Mouse (Mus musculus): ENCODE results near the gene Usp7.
"Not testable (repeated sequence)": the region's sequence is repeated elsewhere in the genome, so short reads cannot be mapped to it uniquely, and the experiment has no call there.

The Usp7 gene

DNA sequence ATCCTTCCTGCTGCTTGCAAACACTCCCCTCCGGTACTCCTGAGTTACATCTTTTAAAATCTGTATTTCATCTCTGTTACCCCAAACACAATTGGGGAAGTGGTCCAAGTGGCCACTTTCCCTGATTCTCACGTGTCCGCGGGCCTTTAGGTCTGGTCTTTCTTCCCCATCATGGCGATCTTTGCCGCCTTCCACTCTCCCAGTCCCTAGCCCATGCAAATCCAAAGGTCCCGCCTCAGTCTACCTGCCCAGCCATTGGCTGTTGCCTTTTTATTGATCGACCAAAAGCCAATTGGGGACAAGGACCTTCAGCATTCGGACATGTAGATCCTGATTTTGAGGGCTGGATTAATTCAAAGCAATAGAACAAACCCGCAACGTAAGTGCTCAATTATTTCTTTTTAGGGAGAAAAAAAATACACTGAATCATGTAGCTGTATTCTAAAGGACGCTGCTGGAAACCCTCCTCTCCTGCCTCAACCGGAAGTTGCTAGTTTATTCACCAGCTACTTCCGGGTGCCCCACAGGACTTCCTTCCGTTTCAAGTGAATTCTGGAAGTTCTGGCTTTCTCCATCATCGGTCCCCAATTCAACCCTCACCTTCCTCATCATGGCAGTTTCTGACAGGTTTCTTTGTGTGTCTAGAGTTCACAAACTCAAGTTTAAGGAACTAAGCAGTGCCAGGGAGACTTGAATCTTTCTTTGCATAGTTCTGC lies 8.8 kb downstream of the Usp7 start:
- no peak for DNase-seq (ENCODE audit: low spot score)

DNA sequence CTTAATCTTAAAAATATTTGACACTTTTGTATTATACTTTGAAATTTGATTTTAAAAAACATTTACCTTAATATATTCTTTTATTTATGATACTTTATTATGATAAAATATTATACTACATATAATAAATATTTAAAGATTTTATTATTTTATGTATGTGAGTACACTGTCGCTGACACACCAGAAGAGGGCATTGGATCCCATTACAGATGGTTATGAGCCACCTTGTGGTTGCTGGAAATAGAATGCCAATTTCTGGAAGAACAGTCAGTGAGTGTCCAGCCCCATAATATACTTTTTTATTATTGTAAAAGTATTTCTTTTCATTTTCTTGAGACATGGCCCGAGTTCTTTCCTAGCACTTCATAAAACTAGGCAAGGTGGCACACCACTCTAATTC lies 10.4 kb downstream of the Usp7 start:
- no peak for DNase-seq (ENCODE audit: low spot score)

DNA sequence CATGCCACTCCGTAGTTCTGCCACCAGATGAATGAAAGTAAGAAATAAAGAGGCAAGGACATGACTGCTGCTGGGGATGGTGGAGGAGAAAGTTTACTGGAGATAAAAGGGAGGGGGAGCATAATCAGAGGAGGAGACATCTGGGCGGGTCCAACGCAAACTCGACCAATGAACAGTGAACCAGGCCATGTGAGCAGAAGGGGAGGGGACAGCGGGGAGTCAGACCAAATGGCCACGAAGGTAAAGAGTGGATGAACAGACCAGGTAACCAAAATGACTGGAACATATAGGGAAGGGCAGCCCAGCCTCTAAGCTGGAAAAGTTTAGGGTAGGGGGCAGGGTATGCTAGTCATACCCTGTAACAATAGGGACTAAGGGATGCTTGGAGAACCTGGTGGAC lies 10.9 kb downstream of the Usp7 start:
- DNase-seq (ENCODE audit: low spot score), result no peak

DNA sequence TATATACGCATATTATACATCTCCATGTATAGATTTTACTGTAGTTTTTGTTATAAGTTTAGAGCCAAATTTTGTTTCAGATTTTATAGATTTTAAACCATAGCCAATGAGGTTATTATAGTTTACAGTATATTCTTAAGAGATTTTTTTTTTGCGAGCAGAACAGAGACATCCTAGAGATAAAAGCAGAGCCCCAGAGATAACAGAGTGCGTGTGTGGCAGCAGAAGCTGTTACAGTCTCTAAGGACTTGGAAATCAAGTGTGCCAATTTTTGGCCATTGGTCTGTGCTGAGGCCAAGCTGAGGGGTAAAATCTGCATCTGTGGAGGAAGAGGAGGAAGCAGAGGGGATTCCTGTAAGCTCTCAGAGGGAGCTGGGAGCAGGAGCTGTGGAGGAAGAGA lies 11.9 kb downstream of the Usp7 start:
- DNase-seq (ENCODE audit: low spot score), result no peak

DNA sequence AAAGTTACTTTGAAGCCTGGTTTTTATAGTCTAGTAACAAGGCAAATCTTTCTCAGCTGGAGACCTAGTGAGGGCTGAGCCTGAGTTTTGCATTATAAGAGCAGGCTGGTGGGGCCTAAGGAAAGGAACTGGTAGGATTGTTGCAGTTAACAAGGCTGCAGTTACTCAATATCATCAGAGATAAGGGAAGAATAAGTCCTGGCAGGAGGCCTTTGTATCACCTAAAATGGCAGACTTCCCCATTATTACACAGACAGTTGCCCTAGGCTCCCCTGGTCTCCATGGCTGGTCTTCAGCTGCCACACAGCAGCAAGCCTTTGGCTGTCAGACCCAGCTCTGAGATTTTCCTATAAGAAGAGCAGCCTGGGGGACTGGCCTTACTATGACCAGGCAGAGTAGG lies 13.4 kb downstream of the Usp7 start:
- DNase-seq (ENCODE audit: low spot score), result no peak

DNA sequence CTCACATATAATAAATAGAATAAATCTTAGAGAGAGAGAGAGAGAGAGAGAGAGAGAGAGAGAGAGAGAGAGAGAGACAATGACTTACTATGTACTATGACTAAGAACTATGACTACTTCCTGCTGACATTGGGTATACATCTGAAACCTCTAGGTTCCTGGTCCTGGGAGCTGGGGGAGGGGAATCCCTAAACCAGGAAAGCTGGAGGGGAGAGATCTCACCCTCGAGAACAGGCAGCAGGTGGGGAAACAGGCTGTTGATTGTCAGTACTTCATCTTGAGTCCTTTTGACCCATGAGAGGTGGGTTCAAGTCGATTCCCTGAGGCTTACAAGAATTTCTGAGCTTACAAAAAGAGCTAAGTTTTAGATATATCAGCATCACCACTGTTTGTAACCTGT lies 14.9 kb downstream of the Usp7 start:
- no peak for DNase-seq (ENCODE audit: low spot score)

DNA sequence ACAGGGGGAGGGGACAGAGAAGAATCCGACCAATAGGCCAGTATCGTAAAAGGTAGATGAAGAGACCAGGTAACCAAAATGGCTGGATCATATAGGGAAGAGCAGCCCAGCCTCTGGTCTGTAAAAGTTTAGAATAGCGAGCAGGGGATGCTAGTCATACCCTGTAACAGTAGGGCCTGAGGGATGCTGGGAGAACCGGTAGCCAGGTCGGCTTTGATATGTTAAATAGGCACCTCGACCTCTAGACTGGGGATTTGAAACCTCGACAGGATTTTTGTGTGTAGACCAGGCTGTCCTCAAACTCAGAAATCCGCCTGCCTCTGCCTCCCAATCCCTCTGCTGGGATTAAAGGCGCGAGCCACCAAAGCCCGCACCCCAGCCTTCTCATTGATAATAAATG lies 15.5 kb downstream of the Usp7 start:
- no peak for DNase-seq (ENCODE audit: low spot score)

DNA sequence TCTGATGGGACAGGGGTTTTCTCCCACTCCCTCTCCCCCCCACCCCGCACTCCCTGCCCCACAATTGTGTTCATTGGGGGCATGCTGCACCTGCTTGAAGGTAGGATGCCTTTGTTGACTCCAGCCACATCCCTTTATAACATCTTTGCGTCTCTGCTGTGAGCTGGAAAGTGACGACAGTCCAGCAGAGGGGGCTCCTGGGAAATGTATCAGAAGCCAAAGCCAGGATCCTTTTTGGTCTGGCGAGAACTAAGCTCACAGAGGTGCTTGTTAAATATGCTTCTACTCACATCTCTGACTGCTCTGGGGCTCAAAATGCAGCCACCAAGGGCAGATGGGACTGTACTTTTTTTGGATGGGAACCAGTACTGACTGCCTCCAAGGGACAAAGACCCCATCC lies 21.0 kb downstream of the Usp7 start:
- no peak for DNase-seq (ENCODE audit: low spot score)

DNA sequence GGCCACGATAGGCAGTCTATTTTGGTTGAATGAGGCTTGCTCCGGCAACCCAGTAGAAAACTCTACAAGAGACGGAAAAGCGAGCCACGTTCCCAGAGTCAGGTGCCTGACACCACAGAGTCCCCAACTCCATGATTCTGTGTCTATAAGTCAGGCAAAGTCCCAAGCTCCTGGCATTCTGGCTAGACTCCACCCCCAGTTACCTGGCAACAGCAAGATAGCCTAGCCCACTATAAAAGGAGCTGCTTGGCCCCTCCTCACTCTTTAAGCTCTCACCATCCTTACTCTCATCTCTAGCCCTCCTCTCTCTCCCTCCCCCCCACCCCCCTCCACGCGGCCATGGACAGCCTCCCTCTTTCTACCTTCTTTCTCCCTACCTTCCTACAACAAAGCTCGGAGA lies 21.8 kb downstream of the Usp7 start:
- not testable (repeated sequence) for DNase-seq (ENCODE audit: low spot score)

DNA sequence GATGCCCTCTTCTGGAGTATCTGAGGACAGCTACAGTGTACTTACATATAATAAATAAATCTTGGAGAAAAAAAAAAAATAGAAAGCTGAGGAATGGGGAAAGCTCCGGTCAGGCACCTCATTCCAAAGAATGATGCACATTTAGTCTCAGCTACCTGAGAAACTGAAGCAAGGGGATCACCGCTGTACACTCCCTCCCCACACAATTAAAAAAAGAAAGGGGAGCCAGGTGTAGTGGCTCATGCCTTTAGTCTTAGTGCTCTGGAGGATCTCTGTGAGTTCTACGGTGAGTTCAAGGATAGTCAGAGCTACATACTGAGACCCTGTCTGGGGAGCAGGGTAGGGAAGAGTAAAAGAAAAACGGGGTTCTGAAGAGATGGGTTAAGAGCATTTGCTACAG lies 22.6 kb downstream of the Usp7 start:
- no peak for DNase-seq (ENCODE audit: low spot score)

DNA sequence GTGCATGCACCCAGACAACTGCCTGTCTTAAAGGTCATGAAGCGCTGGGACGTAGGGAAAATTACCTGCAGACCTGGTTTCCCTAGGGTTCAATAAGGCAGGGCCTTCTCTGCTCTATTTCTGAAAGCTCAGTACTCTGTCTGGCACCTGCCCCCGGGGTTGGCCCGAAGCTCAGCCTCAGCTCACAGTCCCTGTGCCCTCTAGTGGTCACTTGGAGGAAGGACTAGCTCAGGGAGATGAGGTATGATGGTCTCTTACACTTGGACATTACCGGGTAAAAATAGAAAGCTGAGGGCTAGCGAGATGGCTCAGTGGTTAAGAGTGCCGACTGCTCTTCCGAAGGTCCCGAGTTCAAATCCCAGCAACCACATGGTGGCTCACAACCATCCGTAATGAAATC lies 23.0 kb downstream of the Usp7 start:
- peak; percentile 18 for DNase-seq (ENCODE audit: low spot score)

DNA sequence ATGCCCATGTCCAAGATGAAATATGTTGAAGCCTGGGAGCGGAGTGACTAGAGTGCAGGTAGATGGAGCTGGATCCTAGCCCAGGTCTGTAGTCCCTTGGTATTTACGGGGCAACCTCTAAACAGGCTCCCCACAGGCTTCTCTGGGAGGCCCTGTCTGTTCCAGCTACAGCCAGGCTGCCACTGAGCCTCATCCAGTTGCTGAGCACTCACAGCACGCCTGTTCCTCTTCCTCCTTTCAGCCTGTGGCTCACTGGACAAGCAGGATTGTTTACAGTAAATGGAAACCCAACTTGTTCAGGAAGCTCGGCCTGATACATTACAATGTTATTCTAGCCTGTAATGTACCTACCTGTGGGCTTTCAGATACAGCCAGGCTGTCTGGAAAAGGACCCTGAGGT lies 23.5 kb downstream of the Usp7 start:
- DNase-seq (ENCODE audit: low spot score), result no peak

DNA sequence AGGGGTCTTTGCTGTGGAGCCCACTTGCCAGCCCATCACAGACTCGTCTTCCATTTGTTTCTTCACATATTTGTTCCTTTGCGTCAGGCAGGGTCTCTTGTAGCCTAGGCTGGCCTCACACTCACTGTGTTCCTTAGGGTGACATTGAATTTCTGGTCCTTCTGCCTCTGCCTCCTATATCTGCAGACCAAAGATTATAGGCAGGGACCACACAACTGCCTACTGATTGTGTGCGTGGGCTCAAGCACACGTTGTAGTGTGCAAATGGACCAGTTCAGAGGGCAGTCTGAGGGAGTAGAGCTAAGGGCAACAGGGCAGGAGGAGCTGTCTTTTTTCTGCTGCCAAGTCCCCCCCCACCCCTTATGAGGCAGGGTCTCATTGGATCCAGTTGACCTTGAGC lies 24.0 kb downstream of the Usp7 start:
- no peak for DNase-seq (ENCODE audit: low spot score)

DNA sequence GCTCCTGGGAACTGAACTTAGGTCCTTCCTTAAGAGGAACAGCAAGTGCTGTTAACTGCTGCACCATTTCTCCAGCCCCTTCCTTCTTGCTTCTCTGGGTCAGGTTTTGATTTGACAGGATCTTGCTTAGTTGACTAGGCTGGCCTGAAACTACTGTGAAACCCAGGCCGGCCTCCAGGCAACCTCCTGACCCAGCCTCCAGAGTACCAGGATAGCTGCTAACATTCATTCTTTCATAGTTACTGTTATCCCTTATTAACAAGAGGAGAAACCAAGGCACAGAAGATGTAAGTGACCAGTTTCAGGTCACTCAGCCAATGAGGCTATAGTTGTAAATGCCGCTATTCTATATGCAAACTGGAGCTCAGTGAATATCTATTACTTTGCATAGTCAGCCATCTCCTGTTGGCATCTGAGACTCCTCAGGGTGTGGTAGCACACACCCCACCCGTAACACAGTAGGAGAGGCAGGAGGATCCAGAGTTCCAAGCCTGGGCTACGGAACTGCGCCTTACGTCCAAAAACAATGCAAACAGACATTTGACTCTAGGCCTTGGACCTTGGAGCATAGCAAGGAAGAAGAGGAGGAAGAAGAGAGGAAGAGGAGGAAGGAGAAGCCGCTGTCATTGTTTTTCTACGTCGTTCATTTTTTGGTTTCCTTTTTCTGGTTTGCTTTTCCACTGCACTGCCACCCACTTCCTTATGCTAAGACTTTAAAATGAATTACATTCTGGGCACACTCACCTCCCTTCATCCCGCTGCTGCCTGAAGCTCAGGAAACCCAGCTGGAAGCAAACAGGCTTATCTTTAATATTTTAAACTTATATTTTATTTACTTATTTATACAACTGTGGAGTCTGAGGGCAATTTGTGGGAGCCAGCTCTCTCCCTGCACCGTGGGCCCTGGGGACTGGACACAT lies 24.7 kb downstream of the Usp7 start:
- no peak for DNase-seq (ENCODE audit: low spot score)

DNA sequence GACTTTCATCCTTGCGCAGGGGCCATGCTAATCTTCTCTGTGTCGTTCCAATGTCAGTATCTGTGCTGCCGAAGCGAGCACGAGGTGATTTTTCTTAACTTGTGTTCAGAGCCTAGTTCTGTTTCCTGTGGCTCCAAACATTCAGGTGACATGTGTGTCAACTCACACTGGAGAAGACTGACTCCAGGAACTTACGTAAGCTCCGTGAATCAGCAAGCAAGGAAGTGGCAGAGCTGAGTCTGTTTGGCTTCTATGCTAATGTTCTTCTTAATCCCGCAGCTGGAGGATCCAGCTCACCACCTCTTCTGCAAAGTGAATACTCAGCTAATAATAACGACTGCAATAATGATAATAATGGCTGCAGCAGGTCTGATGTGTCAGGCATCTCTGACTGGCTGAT lies 25.9 kb downstream of the Usp7 start:
- no peak for DNase-seq (ENCODE audit: low spot score)

DNA sequence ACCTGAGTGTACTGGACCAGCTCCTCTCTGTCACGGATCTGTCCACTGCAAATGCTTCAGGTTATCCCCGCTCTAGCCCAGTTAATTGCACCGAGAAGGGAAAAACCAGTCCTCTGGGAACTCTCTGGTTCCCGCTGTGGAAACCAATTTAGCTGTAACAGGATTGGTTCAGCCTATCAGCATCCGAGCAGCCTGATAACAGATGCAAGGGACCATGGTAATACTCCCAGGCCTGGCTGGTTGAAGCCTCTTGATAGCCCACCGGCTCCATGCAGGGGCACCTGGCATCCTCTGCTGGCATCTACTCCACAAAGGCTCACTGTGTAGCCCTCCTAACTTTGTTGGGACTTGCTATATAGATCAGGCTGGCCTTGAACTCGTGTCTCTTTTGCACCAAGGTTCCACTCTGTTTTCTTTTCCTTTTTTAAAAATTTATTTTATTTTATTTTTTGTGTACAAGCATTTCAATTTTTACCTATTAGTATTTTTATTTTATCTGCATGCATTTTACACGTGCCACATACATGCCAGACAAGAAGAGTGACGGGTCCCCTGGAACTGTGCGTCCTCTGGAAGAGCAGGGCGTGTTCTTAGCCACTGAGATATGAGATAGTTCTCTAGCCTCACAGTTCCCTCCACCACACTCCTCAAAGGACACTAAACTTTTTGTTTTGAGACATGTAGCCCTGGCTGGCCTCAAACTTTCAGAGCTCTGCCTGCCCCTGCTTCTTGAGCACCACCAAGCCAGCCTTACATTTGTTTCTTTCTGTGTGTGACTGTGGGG lies 27.8 kb downstream of the Usp7 start:
- no peak for DNase-seq (ENCODE audit: low spot score)

DNA sequence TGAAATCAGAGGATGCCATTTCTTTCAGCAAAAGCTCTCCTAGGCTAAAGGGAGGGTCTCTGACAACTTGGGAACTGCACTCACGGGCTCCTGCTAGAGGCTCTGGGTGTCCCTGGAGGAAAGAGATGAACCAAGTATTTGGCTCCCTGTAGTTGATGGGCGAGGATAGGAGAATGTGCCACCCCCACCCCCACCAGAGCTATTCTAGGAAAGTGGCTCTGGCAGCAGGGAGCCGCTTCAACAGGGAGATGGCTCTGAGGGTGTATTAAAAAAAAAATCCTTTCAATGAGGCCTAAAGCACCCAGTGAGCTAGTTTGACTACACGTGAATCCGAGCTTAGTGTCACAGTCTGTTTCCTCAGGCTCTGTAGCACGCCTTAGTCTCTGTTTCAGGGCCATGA lies 29.1 kb downstream of the Usp7 start:
- DNase-seq (ENCODE audit: low spot score), result no peak

DNA sequence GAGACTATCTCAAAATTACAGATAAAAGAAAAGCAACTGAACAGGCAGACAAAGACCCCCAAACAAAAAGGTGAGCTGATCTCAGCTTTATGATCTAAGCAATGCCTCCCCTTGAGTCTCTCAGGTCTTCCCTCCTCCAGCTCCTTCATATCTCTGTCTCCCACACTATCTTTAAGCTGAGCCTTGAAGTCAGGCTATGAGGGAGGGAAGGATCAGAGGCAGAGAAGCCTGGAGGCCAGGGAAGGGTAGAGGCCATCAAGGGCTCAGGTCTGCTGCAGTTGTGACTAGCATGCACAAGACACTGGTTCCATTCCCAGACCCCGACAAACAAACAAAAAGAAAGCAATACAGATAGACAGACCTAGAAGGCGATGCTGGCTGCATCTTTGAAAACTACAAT lies 30.2 kb downstream of the Usp7 start:
- DNase-seq (ENCODE audit: low spot score), result no peak

DNA sequence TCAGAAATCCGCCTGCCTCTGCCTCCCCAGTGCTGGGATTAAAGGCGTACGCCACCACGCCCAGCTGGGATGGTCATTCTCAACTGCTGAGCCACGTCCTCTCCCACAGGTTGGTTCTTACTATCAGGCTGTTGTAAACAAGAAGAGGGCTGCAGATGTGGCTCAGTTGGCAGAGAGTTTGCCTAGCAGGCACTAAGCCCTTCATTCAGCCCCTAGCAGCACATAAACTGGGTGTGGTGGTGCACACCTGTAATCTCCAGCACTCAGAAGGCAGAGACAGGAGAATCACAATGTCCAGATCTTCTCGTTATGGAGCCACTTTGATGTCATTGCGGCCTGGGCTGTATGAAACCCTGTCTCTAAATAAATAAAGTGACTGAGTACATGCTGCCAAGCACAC lies 31.1 kb downstream of the Usp7 start:
- no peak for DNase-seq (ENCODE audit: low spot score)

DNA sequence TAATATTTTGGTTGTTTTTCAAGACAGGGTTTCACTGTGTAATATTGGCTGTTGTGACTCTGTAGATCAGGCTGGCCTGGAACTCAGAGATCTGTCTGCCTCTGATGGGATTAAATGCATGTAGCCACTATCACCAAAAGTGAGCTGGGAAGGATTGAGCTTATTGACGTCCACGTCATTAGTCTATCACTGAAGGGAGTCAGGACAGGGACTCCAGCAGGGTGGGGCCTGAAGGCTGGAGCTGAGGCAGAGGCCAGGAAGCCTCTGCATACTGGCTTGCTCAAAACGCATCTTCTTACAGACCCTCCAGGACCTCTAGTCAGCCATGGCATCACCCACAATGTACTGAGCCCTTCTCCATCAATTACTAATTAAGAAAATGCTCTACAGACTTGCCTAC lies 33.1 kb downstream of the Usp7 start:
- no peak for DNase-seq (ENCODE audit: low spot score)

DNA sequence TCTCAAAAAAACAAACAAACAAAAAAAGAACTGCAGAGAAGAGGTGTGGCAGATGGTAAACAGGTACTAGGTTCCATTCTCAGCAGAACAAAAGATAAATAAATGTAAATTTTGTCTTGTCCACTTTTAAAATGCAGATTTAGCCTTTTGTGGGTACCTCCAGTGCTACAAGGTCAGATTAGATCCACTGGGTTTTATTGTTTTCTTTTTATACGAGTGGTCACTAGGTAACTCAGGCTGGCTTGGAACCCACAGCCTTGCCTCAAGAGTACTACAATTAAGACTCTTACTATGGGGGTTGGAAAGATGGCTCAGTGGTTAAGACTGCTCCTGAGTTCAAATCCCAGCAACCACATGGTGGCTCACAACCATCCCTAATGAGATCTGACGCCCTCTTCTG lies 33.9 kb downstream of the Usp7 start:
- no peak for DNase-seq (ENCODE audit: low spot score)

DNA sequence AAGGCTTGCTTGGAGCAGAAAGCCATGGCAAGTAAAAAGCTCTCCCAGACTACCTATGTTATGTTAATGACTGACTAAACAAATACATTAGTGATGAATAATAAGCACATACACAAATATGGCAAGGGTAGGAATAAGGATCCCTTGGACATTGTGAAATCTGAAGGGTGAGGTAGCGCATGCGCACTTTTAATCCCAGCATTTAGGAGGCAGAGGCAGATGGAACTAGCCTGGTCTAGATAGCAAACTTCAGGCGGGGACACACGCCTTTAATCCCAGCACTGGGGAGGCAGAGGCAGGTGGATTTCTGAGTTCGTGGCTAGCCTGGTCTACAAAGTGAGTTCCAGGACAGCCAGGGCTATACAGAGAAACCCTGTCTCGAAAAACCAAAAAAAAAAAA lies 34.5 kb downstream of the Usp7 start:
- DNase-seq (ENCODE audit: low spot score), result not testable (repeated sequence)

DNA sequence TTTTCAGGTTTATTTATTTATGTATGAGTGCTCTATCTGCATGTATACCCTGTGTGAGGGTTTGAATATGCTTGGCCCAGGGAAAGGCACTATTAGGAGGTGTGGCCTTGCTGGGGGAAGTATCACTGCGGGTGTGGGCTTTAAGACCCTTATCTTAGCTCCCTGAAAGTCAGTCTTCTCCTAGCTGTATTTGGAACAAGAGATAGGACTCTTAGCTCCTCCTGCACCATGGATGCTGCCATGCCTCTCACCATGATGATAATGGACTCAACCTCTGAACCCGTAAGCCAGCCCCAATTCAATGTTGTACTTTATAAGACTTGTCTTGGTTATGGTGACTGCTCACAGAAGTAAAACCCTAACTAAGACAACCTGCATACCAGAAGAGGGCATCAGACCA lies 39.8 kb downstream of the Usp7 start:
- no peak for DNase-seq (ENCODE audit: low spot score)
